Mouse (Mus musculus) G1E (cell line): ENCODE measurements around the gene 4930455H04Rik.

ENCODE experiments used
- CTCF ChIP-seq: IDR thresholded peaks from 2 replicates; pipeline ENCODE4 v1.5.1; 2012; ENCODE audit warnings: low read depth, low read length, inconsistent platforms, mixed read lengths
- GATA1 ChIP-seq: IDR thresholded peaks from 2 replicates; pipeline ENCODE4 v1.6.1; 2012; ENCODE audit warnings: borderline replicate concordance, low read length, inconsistent platforms, mixed read lengths
- TAL1 ChIP-seq: conservative IDR thresholded peaks from 2 replicates; pipeline ENCODE4 v1.6.1; 2012; ENCODE audit warnings: low read depth, low read length, inconsistent platforms, mixed read lengths

DNA sequence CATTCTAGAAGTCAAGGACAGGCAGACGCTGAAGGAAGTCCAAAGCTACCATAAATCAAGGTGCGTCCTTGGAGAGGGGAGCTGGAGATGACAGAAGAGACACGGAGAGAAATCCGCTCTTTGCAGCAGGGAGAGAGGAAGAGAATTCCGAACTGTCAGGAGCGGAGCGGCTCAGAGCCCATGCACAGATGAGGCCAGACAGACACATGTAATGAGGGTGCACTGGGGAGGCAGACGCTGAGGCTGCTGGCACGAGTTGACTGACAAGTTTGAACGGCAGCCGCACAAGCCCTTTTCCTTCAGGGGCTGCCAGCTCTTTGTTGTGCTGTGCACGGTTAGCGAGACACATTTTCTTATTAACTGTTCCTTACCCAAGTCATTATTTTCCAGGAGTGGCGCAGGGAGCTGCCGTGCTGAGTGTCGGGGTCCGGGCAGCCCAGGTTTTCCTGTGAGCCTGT lies 502 bp downstream of the 4930455H04Rik start, which contains the start of gene Palmd:
- no peak for TF ChIP-seq CTCF
- TF ChIP-seq GATA1 = no peak
- no peak for TF ChIP-seq TAL1
